Mouse (Mus musculus) urinary bladder, postnatal 36 days (tissue): ENCODE measurements around the gene Slc7a10.

Experiments used
- DNase-seq, 2 experiments: peaks; one replicate each; pipeline ENCODE4 v3.0.0; 2022; ENCODE audit warnings: low spot score in 2 of 2, mixed read lengths in 1 of 2

The Slc7a10 gene

GRCm38 (mm10) chr7:35185889-35186569 lies at the start of gene Slc7a10:
TSS of gene Slc7a10 (plus strand) at chr7:35186385.
- DNase-seq: no peak

- no peak for DNase-seq
Observed at GRCm38 (mm10) chr7:35137524-35137923, 48.7 kb upstream of the Slc7a10 start.

- no peak for DNase-seq
Observed at GRCm38 (mm10) chr7:35138481-35138880, 47.7 kb upstream of the Slc7a10 start.

GRCm38 (mm10) chr7:35139880-35140279 lies 46.3 kb upstream of the Slc7a10 start:
- no peak for DNase-seq

- DNase-seq: no peak
Observed at GRCm38 (mm10) chr7:35141519-35141918, 44.7 kb upstream of the Slc7a10 start.

- no peak for DNase-seq
Observed at GRCm38 (mm10) chr7:35142522-35142921, 43.7 kb upstream of the Slc7a10 start.

- no peak for DNase-seq
Observed at GRCm38 (mm10) chr7:35143864-35144618, 42.1 kb upstream of the Slc7a10 start.

GRCm38 (mm10) chr7:35145068-35145467 lies 41.1 kb upstream of the Slc7a10 start:
- DNase-seq: no peak

GRCm38 (mm10) chr7:35146269-35146668 lies 39.9 kb upstream of the Slc7a10 start:
- peak; percentile 64 to 73 for DNase-seq

GRCm38 (mm10) chr7:35149616-35150433 lies 36.4 kb upstream of the Slc7a10 start:
- no peak for DNase-seq

GRCm38 (mm10) chr7:35150860-35151259 lies 35.3 kb upstream of the Slc7a10 start:
- DNase-seq: no peak

- DNase-seq: no peak
Observed at GRCm38 (mm10) chr7:35154449-35154848, 31.7 kb upstream of the Slc7a10 start.

- DNase-seq: no peak
Observed at GRCm38 (mm10) chr7:35156561-35157477, 29.4 kb upstream of the Slc7a10 start.

- no peak for DNase-seq
Observed at GRCm38 (mm10) chr7:35157512-35157911, 28.7 kb upstream of the Slc7a10 start.

GRCm38 (mm10) chr7:35162443-35162842 lies 23.7 kb upstream of the Slc7a10 start:
- DNase-seq: no peak

- no peak for DNase-seq
Observed at GRCm38 (mm10) chr7:35163600-35163999, 22.6 kb upstream of the Slc7a10 start.

GRCm38 (mm10) chr7:35164131-35164530 lies 22.1 kb upstream of the Slc7a10 start:
- no peak for DNase-seq

GRCm38 (mm10) chr7:35166988-35167387 lies 19.2 kb upstream of the Slc7a10 start:
- no peak for DNase-seq

GRCm38 (mm10) chr7:35167925-35168324 lies 18.3 kb upstream of the Slc7a10 start:
- no peak for DNase-seq

GRCm38 (mm10) chr7:35169341-35169740 lies 16.8 kb upstream of the Slc7a10 start:
- peak; percentile 89 to 92 for DNase-seq

GRCm38 (mm10) chr7:35171867-35172382 lies 14.3 kb upstream of the Slc7a10 start:
- peak; percentile 68 to 78 for DNase-seq
